Mouse (Mus musculus): Measurements from ENCODE around the gene Socs2. TPM values are rescaled to one million over a fixed set of nuclear protein-coding genes. Genes with fewer than 3 reads are reported as not detected.

Socs2 gene
- 24.1 and 30.4 TPM in 2 replicates for polyA plus RNA-seq (2012; rRNA removed)

DNA sequence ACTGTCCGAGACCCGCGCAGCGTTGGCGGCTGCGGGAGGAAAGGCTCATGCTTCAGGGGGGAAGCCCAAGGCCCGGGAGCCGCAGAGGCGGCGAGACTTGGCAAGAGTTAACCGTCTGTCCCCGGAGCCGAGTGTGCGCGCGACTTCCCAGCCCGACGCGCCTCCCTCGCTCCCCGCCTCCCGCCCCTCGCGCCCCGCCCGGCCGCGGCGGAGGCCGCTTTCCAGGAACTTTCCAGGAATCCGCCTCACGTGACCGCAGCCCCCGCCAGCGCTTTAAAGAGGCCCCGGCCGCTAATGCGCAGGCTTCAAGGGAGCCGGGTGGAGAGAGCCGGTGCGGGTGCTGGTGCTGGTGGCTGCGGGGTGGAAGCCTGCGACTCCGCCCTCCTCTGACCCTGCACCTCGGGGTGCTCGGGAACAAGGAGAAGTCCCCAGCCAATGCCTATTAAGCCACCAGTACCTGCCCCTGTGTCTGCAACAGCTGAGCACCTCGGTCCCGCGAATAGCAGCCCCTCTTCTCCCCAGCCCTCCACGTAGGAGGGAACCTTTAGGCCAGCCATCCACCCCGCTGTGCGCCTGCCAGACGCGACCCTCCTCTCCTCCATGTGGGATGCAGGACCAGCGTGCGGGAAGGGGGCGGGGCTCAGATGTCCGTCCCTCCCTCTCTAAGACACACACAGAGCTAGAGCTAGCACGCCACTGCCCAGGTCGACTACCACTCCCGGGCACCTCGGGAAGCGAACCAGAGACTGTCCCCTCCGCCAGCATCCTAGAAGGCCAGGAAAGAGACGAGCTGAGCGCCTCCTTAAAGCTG, at the start of gene Socs2:
TSS of gene Socs2 (minus strand) at position 496 of the 811 bp plus-strand sequence.

Other genes with a start within 250 kb of the Socs2 start
- gene Cradd, start 93.0 kb downstream of the Socs2 start, polyA plus RNA-seq (2012; rRNA removed): 7.2 and 7.5 TPM in 2 replicates
- 105 and 107 TPM in 2 replicates for gene Mrpl42, start 84.8 kb upstream of the Socs2 start, polyA plus RNA-seq (2012; rRNA removed)
- 62.3 and 65.4 TPM in 2 replicates for gene Ube2n, start 98.0 kb upstream of the Socs2 start, polyA plus RNA-seq (2012; rRNA removed)
- 33.1 and 34.2 TPM in 2 replicates for gene Nudt4, start 147.0 kb upstream of the Socs2 start, polyA plus RNA-seq (2012; rRNA removed)

Data from liver, embryonic 18 days (tissue).